Mouse (Mus musculus): ENCODE results near the gene Trp53tg5.

DNA sequence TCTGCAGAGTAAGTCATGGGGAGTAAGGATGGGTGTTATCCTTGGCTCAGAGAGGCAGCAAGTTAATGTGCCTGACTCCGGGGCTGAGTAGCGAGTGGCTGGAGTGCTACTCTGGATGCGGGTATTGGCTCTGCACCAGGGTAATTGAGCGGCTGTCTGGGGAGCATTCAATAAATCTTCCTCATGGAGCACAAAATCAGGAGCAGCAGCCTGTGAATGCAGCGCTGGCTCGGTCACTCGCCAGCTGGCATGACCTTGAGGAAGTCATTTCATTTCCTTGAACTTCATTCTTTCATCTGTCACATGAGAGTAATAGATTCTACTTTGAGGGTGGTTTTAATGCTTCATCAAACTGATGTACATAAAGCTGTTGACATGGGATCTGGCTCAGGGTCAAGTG lies 27.0 kb upstream of the Trp53tg5 start:
- no peak for TF ChIP-seq CTCF (IDR thresholded peaks at IDR 0.05; ENCODE audit: insufficient read depth, low read length)
- no peak for TF ChIP-seq POLR2A (IDR thresholded peaks at IDR 0.05; ENCODE audit: borderline replicate concordance, extremely low read depth, low read depth, low read length)
